Mouse (Mus musculus): Measurements from ENCODE around the gene St6galnac3. TPM values are rescaled to one million over a fixed set of nuclear protein-coding genes. Genes with fewer than 3 reads are reported as not detected.

St6galnac3 gene
- 34.2 and 34.4 TPM in 2 replicates for polyA plus RNA-seq (2015; fragmentation: Nextera tagmentation; extraction: Ambion mirVana)

DNA sequence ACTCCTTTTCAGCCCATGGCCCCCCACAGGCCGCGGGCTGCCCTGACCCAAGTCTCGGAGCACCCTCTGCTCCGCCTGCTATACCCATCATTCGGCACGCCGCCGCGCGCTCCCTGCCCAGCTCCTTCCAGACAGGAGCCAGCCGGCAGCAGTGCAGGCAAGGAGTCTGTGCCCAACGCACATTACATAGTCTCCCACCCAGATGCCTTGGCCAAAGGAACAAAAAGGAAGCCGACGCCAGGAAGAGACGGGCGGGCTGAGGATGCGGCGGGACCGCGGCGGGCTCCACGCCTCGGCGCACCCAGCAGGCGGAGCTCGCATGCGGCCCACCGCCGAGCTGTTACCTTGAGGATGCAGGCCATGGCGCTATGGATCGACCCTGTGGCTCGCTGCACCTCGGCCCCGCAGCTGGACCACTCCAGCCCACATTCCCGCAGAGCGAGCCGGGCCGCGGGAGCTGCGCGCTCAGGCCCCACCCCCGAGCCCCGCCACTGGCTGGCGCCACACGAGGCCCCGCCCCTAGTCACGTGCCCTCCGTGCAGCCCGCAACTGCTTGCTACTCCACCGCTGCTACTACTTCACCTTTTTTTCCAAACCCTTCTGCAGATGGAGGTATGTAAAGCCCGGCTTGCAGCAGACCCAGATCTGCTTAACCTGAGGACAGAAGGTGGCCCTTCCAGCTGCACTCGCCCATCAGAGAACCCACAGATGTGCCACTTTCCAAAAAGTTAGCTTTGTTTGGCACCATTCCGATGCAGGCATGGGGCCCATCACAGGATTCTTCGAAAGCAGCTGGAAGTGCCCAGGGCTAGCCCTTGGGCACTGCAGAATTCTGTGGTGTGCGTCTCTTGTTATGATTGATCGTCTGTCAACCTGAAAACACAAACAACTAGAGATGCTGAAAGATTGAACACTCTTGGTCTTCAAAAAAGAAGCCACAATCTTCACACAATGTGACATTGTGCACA is at the start of gene St6galnac3:
St6galnac3 (minus strand) TSS at position 474 of the 968 bp plus-strand sequence.
- Histone ChIP-seq H3K4me2 (ENCODE audit: low read length) (peak within 1 kb of the TSS; percentile 94), H3K27me3 (ENCODE audit: insufficient read depth, low read length) (no peaks in the 10 kb centered on the region), H3K27ac (peak within 1 kb of the TSS; percentile 79), H3K4me1 (replicated peaks; ENCODE audit: insufficient read depth, low read length) (peaks cover 16% of the 10 kb centered on the region; the same call in 1 of the 2 replicates), H3K9ac (ENCODE audit: low read depth, low read length) (peak within 1 kb of the TSS; percentile 71), H3K36me3 (ENCODE audit: insufficient read depth, low read length) (no peaks in the 10 kb centered on the region), H3K9me3 (replicated peaks; ENCODE audit: low read length) (no peaks in the 10 kb centered on the region), H3K4me3 (replicated peaks; ENCODE audit: low read depth, low read length) (peak within 1 kb of the TSS; percentile 79)
- peak; percentile 89 for DNase-seq (ENCODE audit: low spot score)
- ATAC-seq (replicated peaks; ENCODE audit: low FRiP score, low read depth): peak; percentile 97
- TF ChIP-seq CTCF (IDR thresholded peaks at IDR 0.05; ENCODE audit: low read depth): peak; percentile 54
- WGBS: 2% methylated on average over 56 of the region's 56 CpGs

DNA sequence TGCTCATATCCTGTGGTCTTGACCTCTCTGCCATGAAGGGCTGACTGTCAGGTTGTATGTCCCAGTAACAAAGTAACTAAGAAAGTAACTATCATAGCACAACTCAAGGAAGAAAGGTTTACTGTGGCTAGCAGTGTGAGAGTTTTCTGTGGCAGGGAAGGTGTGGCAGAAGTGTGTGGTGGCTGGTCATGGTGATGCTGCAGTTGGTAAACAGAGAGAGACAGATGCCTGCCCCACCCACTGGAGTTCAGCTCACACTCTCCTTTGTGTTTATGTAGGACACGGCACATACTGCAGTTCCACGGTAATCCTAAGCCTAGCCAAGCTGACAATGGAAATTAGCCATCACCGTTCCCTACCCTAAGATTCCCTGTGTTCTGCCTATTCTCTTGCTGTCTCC is 49.6 kb upstream of the St6galnac3 start:
- Histone ChIP-seq H3K36me3 (ENCODE audit: insufficient read depth, low read length) (no peaks in the 10 kb centered on the region), H3K4me1 (replicated peaks; ENCODE audit: insufficient read depth, low read length) (no peaks in the 10 kb centered on the region), H3K4me2 (ENCODE audit: low read length) (no peak overlapping the region), H3K27me3 (ENCODE audit: insufficient read depth, low read length) (no peaks in the 10 kb centered on the region), H3K27ac (no peak overlapping the region), H3K4me3 (replicated peaks; ENCODE audit: low read depth, low read length) (no peak overlapping the region), H3K9me3 (replicated peaks; ENCODE audit: low read length) (no peaks in the 10 kb centered on the region), H3K9ac (ENCODE audit: low read depth, low read length) (no peak overlapping the region)
- 90% methylated on average over 3 of the region's 3 CpGs for WGBS
- DNase-seq (ENCODE audit: low spot score): no peak
- TF ChIP-seq CTCF (IDR thresholded peaks at IDR 0.05; ENCODE audit: low read depth): no peak
- ATAC-seq (replicated peaks; ENCODE audit: low FRiP score, low read depth): no peak

DNA sequence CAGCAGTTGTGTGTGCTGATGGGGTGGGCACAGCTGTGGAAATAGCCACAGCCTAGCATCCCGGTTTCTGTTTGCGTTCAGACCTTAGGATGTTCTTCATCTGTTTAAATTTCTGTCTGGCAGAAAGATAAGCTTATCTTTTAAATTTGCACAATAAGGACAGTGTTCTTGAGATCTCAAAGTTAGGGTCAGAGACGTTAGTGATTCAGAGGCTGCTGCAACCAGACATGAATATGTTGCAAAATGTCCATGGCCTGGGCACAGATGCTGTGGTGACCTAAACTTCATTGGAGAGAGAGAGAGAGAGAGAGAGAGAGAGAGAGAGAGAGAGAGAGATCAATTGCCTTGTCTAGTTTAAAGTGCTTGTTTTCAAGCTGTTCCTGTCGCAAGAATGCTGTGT is 46.5 kb upstream of the St6galnac3 start:
- Histone ChIP-seq H3K4me1 (replicated peaks; ENCODE audit: insufficient read depth, low read length) (no peaks in the 10 kb centered on the region), H3K36me3 (ENCODE audit: insufficient read depth, low read length) (no peaks in the 10 kb centered on the region), H3K9ac (ENCODE audit: low read depth, low read length) (no peak overlapping the region), H3K4me3 (replicated peaks; ENCODE audit: low read depth, low read length) (no peak overlapping the region), H3K27ac (no peak overlapping the region), H3K27me3 (ENCODE audit: insufficient read depth, low read length) (no peaks in the 10 kb centered on the region), H3K4me2 (ENCODE audit: low read length) (no peak overlapping the region), H3K9me3 (replicated peaks; ENCODE audit: low read length) (no peaks in the 10 kb centered on the region; the same call in 1 of the 2 replicates)
- 79% methylated on average over 4 of the region's 4 CpGs for WGBS
- DNase-seq (ENCODE audit: low spot score): no peak
- no peak for ATAC-seq (replicated peaks; ENCODE audit: low FRiP score, low read depth)
- no peak for TF ChIP-seq CTCF (IDR thresholded peaks at IDR 0.05; ENCODE audit: low read depth)

DNA sequence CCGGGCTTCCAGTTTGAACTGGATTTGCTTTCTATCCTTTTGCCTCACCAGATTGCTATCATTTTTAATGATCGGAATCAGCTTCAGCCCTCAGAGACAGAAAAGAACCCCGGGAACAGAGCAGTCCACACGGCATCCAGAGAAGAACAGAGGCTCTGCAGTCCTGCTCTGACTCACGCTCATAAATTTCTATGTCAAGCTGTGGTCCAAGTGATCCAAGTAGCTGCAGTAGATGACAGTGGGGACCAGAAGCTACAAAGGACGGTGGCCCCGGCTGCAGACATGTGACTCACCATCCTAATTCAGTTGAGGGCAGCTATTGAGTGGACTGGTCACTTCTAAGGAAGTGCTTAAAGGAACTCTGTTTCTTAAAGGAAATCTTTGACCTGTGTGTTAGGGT is 45.6 kb upstream of the St6galnac3 start:
- 30% methylated on average over 7 of the region's 7 CpGs for WGBS
- Histone ChIP-seq H3K4me1 (replicated peaks; ENCODE audit: insufficient read depth, low read length) (no peaks in the 10 kb centered on the region), H3K27ac (no peak overlapping the region), H3K9me3 (replicated peaks; ENCODE audit: low read length) (no peaks in the 10 kb centered on the region; the same call in 1 of the 2 replicates), H3K4me2 (ENCODE audit: low read length) (no peak overlapping the region), H3K4me3 (replicated peaks; ENCODE audit: low read depth, low read length) (no peak overlapping the region), H3K27me3 (ENCODE audit: insufficient read depth, low read length) (no peaks in the 10 kb centered on the region), H3K9ac (ENCODE audit: low read depth, low read length) (no peak overlapping the region), H3K36me3 (ENCODE audit: insufficient read depth, low read length) (no peaks in the 10 kb centered on the region)
- DNase-seq (ENCODE audit: low spot score) (peak; percentile 27), ATAC-seq (replicated peaks; ENCODE audit: low FRiP score, low read depth) (no peak)
- TF ChIP-seq CTCF (IDR thresholded peaks at IDR 0.05; ENCODE audit: low read depth): no peak

DNA sequence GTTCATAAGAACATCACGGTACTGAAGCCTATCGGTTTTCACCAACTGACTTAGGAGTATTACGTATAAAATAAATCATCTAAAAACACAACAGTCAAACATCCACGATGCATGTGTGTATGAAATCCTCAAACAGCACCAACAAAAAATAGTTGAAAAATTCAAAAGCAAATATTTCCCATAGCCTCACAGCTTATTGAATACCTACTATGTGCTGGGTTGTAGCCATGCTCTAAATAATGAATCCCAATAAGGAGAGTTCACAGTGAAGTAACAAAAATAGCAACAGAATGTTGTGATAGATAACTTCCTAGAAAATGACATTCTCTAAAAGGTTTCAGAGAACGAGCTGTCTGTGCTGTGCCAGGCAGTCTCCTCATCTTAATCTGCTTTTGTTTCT is 44.2 kb upstream of the St6galnac3 start:
- 82% methylated on average over 5 of the region's 5 CpGs for WGBS
- DNase-seq (ENCODE audit: low spot score) (no peak), ATAC-seq (replicated peaks; ENCODE audit: low FRiP score, low read depth) (no peak)
- Histone ChIP-seq H3K36me3 (ENCODE audit: insufficient read depth, low read length) (no peaks in the 10 kb centered on the region), H3K27me3 (ENCODE audit: insufficient read depth, low read length) (no peaks in the 10 kb centered on the region), H3K4me1 (replicated peaks; ENCODE audit: insufficient read depth, low read length) (no peaks in the 10 kb centered on the region), H3K27ac (no peak overlapping the region), H3K4me3 (replicated peaks; ENCODE audit: low read depth, low read length) (no peak overlapping the region), H3K9ac (ENCODE audit: low read depth, low read length) (no peak overlapping the region), H3K4me2 (ENCODE audit: low read length) (no peak overlapping the region), H3K9me3 (replicated peaks; ENCODE audit: low read length) (no peaks in the 10 kb centered on the region; the same call in 1 of the 2 replicates)
- TF ChIP-seq CTCF (IDR thresholded peaks at IDR 0.05; ENCODE audit: low read depth): no peak

DNA sequence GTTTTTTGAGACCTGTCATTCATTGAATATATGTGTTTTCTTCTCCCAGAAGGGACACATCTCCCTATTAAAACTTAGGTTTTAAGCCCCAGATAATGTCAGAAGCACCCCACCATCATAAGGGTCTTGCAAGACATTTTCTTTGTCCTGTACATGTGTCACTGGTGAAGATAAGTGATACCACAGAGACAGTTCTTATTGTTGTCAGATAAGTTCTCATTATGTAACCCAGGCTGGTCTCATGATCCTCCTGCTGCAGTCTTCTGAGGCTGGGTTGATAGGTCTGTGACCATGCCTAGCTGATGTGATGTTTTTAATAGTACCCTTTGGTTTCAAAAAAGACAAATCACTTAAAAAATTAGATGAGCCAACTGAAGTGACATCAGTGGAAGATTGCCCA is 40.2 kb upstream of the St6galnac3 start:
- Histone ChIP-seq H3K9ac (ENCODE audit: low read depth, low read length) (no peak overlapping the region), H3K27ac (no peak overlapping the region), H3K4me2 (ENCODE audit: low read length) (no peak overlapping the region), H3K36me3 (ENCODE audit: insufficient read depth, low read length) (no peaks in the 10 kb centered on the region), H3K4me3 (replicated peaks; ENCODE audit: low read depth, low read length) (no peak overlapping the region), H3K27me3 (ENCODE audit: insufficient read depth, low read length) (no peaks in the 10 kb centered on the region), H3K4me1 (replicated peaks; ENCODE audit: insufficient read depth, low read length) (peaks cover 8% of the 10 kb centered on the region; the same call in 1 of the 2 replicates), H3K9me3 (replicated peaks; ENCODE audit: low read length) (no peaks in the 10 kb centered on the region; the same call in 1 of the 2 replicates)
- DNase-seq (ENCODE audit: low spot score) (no peak), ATAC-seq (replicated peaks; ENCODE audit: low FRiP score, low read depth) (no peak)
- no peak for TF ChIP-seq CTCF (IDR thresholded peaks at IDR 0.05; ENCODE audit: low read depth)

Data from kidney, postnatal 0 days (tissue).